Mouse (Mus musculus) kidney, adult 2 months (tissue): ENCODE results near the gene Ccdc107. TPM values are rescaled to one million over a fixed set of nuclear protein-coding genes. Genes with fewer than 3 reads are reported as not detected.
"Not testable (repeated sequence)": the region's sequence is repeated elsewhere in the genome, so short reads cannot be mapped to it uniquely, and the experiment has no call there.

Experiments used
- DNase-seq: peaks from one replicate; pipeline ENCODE4 v3.0.0; 2021
- H3K27ac ChIP-seq: fragments of 200-500 bp; 2 replicates; pipeline ENCODE4 v1.5.1; 2012; ENCODE audit warnings: low read depth, low read length, control low read depth, inconsistent platforms; ENCODE audit not compliant: insufficient read depth
- H3K27me3 ChIP-seq: fragments of 200-500 bp; replicated peaks from 2 replicates; pipeline ENCODE4 v1.6.1; 2012; ENCODE audit warnings: mild to moderate bottlenecking, moderate library complexity, low read length, inconsistent platforms; ENCODE audit not compliant: control insufficient read depth, insufficient read depth
- H3K36me3 ChIP-seq: fragments of 200-500 bp; 2 replicates; pipeline ENCODE4 v1.6.1; 2012; ENCODE audit warnings: mild to moderate bottlenecking, moderate library complexity, low read length, inconsistent platforms; ENCODE audit not compliant: control insufficient read depth, insufficient read depth
- H3K4me1 ChIP-seq: fragments of 200-500 bp; 2 replicates; pipeline ENCODE4 v1.6.1; 2011; ENCODE audit warnings: low read length; ENCODE audit not compliant: control insufficient read depth, insufficient read depth
- H3K4me3 ChIP-seq: fragments of 200-500 bp; 2 replicates; pipeline ENCODE4 v1.5.1; 2011; ENCODE audit warnings: mild to moderate bottlenecking, low read depth, low read length, control low read depth; ENCODE audit not compliant: insufficient read depth
- CTCF ChIP-seq: fragments of 200-500 bp; conservative IDR thresholded peaks from 2 replicates; pipeline ENCODE4 v1.5.1; 2011; ENCODE audit warnings: low read depth, mild to moderate bottlenecking, control low read depth, low read length, moderate library complexity, mixed read lengths; ENCODE audit not compliant: insufficient read depth, insufficient read length
- POLR2A ChIP-seq: fragments of 200-500 bp; IDR thresholded peaks from one replicate; pipeline ENCODE4 v1.6.1; 2011; ENCODE audit warnings: low read depth, low read length, control low read depth
- WGBS: fragments of 180-500 bp; shearing (Covaris S2); methylation state at CpG from one replicate; pipeline ENCODE4 v1.1.7; 2018; 5-methylcytosine and 5-hydroxymethylcytosine counted together
- polyA plus RNA-seq: library from polyadenylated mRNA; depleted of rRNA; stranded (reverse); fragments of >200 nt; gene quantifications from 2 replicates; pipeline ENCODE4 v1.2.3, GENCODE M21; 2012

The Ccdc107 gene
- polyA plus RNA-seq, 1 experiment = 529 TPM

DNA sequence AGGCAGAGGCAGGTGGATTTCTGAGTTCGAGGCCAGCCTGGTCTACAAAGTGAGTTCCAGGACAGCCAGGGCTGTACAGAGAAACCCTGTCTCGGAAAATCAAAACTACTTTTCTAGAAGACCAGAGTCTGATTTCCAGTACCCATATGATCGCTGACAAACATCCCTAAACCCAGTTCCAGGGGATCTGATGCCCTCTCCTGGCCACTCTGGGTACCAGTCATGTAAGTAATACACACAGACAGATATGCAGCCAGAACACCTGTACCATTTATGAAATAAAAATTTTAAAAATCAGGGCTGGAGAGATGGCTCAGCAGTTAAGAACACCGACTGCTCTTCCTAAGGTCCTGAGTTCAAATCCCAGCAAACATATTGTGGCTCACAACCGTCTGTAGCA, 7.0 kb upstream of the Ccdc107 start:
- WGBS = 92% methylated on average over 5 of the region's 5 CpGs
- not testable (repeated sequence) for H3K36me3 ChIP-seq, DNase-seq, H3K4me1 ChIP-seq, H3K27ac ChIP-seq, H3K4me3 ChIP-seq, H3K27me3 ChIP-seq
- 0 out of 2 replicates have a peak, but pooled peaks have one; percentile 3 for TF ChIP-seq CTCF

DNA sequence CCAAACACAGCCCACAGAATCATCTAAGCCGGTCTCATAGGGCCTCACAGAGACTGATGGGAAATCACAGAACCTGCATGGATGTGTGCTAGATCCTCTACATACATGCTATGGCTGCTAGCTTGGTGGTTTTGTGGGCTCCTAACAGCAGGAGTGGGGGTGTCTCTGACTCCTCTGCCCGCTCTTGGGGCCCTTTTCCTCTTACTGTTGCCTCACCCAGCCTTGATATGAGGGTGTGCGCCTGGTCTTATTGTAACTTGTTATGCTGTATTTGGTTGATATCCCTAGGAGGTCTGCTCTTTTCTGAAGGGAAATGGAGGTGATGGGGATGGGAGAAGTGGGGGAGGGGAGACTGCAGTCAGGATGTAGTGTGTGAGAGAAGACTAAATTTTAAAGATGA, 3.1 kb upstream of the Ccdc107 start:
- no peaks in the 10 kb centered on the region; the same call in 1 of the 2 replicates for H3K4me1 ChIP-seq
- H3K4me3 ChIP-seq = no peak overlapping the region
- H3K27me3 ChIP-seq = no peaks in the 10 kb centered on the region
- 98% methylated on average over 3 of the region's 3 CpGs for WGBS
- H3K27ac ChIP-seq = no peak overlapping the region
- TF ChIP-seq POLR2A = no peak
- no peak for DNase-seq
- H3K36me3 ChIP-seq = no peaks in the 10 kb centered on the region

DNA sequence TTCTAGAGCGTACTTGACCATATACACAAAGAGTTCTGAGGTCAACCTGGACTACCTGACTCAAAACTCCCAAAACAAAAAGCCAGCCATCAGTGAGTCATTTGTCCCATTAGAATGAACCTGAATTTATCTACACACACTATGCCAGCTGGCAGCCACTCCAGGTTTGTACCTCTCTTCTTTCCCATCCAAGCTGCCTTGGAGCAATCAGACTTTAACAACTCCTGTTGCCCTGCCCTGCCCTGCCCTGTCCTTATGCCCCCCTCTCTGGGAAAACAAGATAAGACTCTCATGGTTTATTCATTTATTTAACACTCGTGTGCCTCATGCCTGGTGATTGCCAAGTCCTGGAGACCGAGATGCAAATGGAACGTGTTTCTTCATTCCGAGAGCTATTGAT, 1.9 kb upstream of the Ccdc107 start:
- 88% methylated on average over 5 of the region's 5 CpGs for WGBS
- Histone ChIP-seq H3K27me3 (no peaks in the 10 kb centered on the region), H3K4me3 (no peak overlapping the region), H3K27ac (no peak overlapping the region), H3K4me1 (peaks cover 8% of the 10 kb centered on the region; the same call in 1 of the 2 replicates), H3K36me3 (no peaks in the 10 kb centered on the region)
- TF ChIP-seq CTCF (no peak), POLR2A (no peak)
- DNase-seq = no peak

- Histone ChIP-seq H3K4me3 (no peak overlapping the region; the same call in 1 of the 2 replicates), H3K27ac (no peak overlapping the region; the same call in 1 of the 2 replicates), H3K4me1 (peaks cover 17% of the 10 kb centered on the region; the same call in 1 of the 2 replicates), H3K27me3 (no peaks in the 10 kb centered on the region), H3K36me3 (no peaks in the 10 kb centered on the region)
- DNase-seq = no peak
- WGBS = 34% methylated on average over 12 of the region's 12 CpGs
- TF ChIP-seq POLR2A (no peak), CTCF (no peak)
Measured at GRCm38 (mm10) chr4:43492101-43492820, 439 bp upstream of the Ccdc107 start.

- peak; percentile 98 for DNase-seq
- Histone ChIP-seq H3K36me3 (no peaks in the 10 kb centered on the region), H3K4me3 (peak overlapping the region; percentile 82), H3K4me1 (peaks cover 24% of the 10 kb centered on the region; the same call in 1 of the 2 replicates), H3K27ac (peak overlapping the region; percentile 63), H3K27me3 (no peaks in the 10 kb centered on the region)
- TF ChIP-seq POLR2A = peak; percentile 67
- TF ChIP-seq CTCF = no peak
- whole genome bisulfite sequencing = under 1% methylated on average over 47 of the region's 47 CpGs
Measured at GRCm38 (mm10) chr4:43493186-43493845, 616 bp downstream of the Ccdc107 start.

- no peaks in the 10 kb centered on the region for H3K27me3 ChIP-seq
- H3K27ac ChIP-seq = peak overlapping the region; percentile 63
- H3K4me3 ChIP-seq = peak overlapping the region; percentile 82
- peak; percentile 38 for DNase-seq
- H3K4me1 ChIP-seq = peaks cover 29% of the 10 kb centered on the region; the same call in 1 of the 2 replicates
- H3K36me3 ChIP-seq = no peaks in the 10 kb centered on the region
- TF ChIP-seq CTCF (no peak), POLR2A (no peak)
- WGBS = 1% methylated on average over 9 of the region's 9 CpGs
Measured at GRCm38 (mm10) chr4:43493846-43494240, 1.1 kb downstream of the Ccdc107 start.

GRCm38 (mm10) chr4:43496587-43496986, 3.9 kb downstream of the Ccdc107 start:
- TF ChIP-seq POLR2A (no peak), CTCF (no peak)
- Histone ChIP-seq H3K27ac (peak overlapping the region; percentile 67), H3K36me3 (no peaks in the 10 kb centered on the region), H3K4me3 (no peak overlapping the region), H3K4me1 (peaks cover 36% of the 10 kb centered on the region; the same call in 1 of the 2 replicates), H3K27me3 (no peaks in the 10 kb centered on the region)
- DNase-seq = no peak
- 51% methylated on average over 6 of the region's 6 CpGs for WGBS
